Mouse (Mus musculus) embryo, embryonic 10 days (tissue): ENCODE results near the gene Ciart.
A peak's percentile ranks its signal among the peaks of the same experiment; 100 is the strongest.
"Not testable (repeated sequence)": the region's sequence is repeated elsewhere in the genome, so short reads cannot be mapped to it uniquely, and the experiment has no call there.

Source experiments
- DNase-seq: peaks from one replicate; pipeline ENCODE4 v3.0.0-alpha.2; 2015; ENCODE audit warnings: low spot score

The Ciart gene

DNA sequence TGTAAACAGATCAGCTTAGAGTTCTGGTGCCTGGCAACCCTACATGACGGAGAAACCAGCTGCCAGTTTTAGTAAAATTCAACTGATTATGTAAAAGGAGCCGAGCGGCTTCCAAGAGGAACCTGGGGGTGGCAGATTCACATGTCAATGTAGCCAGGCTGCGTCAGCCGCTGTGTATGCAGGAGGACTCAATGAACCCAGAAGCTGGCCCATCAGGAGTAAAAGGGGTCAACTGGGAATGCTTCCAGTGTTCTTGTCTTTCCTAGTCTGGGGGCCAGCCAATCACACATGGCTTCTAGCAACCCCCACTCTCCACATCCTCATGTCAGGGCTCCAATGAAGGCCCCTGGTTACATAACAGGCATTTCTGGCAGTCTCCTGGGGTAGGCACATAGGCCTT lies 17.0 kb downstream of the Ciart start:
- no peak for DNase-seq

DNA sequence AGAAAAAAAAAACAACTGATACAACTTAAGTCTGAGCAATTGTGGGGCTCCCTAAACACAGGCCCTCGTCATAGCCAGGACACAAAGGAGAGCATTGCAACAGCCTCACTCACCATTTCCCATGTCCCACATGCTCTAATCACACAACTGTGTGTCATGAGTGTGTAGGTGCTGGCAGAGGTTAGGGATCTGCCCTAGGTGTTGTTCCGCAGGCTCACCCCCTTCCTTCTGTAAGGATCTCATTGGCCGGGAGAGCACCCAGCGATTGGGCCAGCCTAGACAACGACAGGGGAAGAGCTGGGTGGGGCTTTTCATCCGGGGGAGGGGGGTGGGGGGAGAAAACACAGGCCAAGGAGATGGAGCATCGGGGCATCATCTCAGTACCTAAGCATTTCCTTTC lies 18.5 kb downstream of the Ciart start:
- no peak for DNase-seq

DNA sequence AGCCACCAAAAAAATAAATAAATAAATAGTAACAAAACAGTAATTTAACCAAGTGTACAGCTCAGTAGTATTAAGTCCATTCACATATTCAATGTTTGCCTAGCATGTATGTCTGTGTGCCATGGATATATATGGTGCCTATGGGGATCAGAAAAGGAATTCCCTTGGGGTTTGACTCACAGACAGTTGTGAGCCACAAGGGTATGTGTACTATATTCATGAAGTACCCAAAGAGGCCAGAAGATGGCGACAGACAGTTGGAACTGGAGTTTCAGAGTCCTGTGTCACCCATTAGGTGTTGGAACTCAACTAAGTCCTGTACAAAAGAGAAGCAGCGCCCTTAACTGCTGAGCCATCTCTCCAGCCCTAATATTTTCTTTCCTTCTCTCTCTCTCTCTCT lies 20.3 kb downstream of the Ciart start:
- peak; percentile 84 for DNase-seq

DNA sequence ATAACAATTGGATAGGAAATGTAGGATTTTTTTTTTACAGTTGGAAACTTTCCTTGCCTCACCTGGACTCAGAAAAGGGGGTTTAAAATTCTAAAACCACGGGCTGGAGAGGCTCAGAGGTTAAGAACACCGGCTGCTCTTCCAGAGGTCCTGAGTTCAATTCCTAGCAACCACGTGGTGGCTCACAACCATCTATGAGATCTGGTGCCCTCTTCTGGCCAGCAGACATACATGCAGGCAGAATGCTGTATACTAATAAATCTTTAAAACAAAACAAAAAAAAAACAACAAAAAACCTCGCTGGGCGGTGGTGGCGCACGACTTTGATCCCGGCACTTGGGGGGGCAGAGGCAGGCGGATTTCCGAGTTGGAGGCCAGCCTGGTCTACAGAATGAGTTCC lies 20.8 kb downstream of the Ciart start:
- peak; percentile 16 for DNase-seq

DNA sequence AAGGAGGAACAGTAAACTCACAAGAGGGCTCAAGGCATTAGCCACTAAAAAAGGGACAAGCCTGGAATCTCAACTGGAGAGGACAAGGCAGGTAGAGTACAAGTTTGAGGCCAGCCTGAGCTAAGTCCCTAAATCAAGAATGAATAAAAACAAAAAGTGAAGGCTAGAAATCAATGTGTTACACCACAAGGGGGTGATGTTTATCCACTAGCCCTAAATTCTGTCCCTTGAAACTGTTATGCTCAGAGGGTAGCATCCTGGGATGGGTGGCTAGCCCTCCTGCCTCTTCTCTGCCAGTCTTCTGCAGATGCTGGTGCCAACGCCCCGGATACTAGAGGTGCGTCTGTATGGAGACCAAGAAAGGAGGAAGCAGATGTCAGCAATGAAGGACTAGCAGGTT lies 21.7 kb downstream of the Ciart start:
- DNase-seq, result peak; percentile 20

DNA sequence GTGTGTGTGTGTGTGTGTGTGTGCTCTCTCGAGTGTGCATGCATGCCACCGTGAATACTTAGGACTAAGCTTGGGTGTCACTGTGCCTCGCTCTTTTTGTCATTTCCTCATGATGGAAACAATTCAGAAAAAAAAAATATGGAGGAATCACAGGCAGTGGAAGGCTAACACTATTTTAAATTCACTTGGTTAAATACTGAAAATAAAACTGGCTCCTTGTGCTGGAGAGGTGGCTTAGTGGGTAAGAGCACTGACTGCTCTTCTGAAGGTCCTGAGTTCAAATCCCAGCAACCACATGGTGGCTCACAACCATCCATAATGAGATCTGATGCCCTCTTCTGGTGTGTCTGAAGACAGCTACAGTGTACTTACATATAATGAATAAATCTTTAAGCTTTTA lies 23.8 kb downstream of the Ciart start:
- DNase-seq, result not testable (repeated sequence)

DNA sequence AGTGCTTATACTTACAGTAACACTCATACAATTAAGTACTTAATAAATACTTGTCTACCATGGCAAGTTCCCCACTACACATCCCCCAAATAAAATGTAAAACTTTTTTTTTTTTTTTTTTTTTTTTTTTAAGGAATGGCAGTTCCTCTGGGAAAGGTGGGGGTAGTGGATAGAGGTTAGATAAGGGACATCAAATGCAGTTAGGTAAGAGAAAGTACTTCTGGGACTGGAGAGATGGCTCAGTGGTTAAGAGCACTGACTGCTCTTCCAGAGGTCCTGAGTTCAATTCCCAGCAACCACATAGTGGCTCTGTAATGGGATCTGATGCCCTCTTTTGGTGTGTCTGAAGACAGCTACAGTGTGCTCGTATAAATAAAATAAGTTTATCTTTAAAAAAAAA lies 25.0 kb downstream of the Ciart start:
- not testable (repeated sequence) for DNase-seq

DNA sequence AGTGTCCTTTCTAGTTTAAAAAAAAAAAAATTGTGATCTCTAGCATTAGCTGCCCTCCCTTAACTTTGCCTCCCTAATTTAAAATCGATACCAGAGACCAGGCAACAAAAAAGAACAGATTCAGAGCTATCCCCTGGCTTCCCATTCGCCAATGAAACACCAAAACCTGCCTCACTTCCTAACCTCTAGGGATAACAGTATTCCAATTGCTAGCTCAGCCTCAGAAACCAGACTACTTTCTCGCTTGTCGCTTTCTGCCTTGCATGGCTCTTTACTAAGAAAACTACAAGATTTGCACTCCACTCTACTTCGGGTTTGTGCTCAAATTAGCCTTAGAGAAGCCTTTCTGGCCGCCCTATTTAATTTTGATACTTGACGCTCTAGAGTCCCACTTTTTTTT lies 25.9 kb downstream of the Ciart start:
- DNase-seq, result peak; percentile 30

DNA sequence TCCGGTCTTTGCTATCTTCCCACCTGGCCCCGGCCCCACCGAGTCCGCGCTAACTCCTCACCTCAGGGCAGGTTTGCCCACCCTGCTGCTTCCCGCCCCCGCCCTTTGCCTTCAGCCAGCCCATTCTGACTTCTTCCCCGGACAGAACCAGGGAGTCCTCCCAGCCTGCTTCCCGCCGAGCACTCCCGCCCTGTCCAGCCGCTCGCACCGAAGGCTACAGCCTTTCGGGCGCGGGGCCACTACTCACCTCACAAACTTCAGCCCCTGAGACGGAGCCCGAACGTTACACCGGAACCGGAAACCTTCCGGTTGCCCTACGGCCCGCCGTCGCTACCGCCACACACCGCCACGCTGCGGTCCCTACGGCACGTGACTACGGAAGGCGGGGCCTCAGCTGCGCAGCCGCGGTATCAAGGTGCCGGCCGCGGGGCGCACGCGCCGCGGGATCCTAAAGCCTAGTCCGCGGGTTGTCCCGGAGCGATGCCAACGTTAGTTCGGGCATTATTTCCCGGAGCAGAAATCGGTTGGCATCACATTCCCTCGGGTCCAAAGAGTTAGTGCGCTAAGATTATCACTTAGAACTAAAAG lies 26.5 kb downstream of the Ciart start, which contains the start of gene Prpf3:
Gene Prpf3, minus strand, starts transcription at position 384 of the 588 bp plus-strand sequence.
- peak; percentile 98 for DNase-seq

DNA sequence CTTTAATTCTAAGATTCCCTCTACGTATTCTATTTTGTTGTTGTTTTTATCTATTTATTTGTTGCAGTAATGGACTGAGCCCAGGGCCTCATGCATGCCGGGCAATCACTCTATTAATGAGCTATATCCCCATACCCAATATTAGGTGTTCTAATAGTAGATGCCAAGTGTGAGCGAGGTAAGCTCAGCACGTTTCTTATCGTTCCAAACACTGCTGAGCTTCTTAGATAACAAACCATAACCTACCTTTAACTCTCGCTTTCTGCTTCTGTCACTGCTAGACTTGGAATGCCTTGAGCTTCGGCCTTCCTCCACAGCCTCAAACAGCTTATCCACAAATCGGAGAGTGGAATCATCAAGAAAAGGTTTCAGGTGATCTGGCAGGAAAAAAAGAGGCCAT lies 30.7 kb downstream of the Ciart start:
- no peak for DNase-seq

DNA sequence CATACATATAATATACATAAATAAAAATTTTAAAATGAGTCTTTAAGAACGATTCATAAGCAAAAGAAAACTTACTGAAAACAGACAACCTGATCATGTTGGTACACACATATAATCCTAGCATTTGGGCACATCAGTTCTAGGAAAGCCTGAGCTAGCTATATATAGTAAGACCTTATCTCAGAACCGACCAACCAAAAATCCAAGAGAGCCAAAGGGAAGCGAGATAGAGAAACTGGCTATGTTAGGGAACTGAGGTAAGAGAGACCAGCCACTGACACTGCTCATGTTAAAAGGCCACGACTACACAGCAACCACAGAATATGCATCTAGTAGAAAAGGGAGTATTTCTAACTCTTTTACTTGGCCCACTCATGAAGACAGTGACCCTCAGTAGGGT lies 31.4 kb downstream of the Ciart start:
- no peak for DNase-seq

DNA sequence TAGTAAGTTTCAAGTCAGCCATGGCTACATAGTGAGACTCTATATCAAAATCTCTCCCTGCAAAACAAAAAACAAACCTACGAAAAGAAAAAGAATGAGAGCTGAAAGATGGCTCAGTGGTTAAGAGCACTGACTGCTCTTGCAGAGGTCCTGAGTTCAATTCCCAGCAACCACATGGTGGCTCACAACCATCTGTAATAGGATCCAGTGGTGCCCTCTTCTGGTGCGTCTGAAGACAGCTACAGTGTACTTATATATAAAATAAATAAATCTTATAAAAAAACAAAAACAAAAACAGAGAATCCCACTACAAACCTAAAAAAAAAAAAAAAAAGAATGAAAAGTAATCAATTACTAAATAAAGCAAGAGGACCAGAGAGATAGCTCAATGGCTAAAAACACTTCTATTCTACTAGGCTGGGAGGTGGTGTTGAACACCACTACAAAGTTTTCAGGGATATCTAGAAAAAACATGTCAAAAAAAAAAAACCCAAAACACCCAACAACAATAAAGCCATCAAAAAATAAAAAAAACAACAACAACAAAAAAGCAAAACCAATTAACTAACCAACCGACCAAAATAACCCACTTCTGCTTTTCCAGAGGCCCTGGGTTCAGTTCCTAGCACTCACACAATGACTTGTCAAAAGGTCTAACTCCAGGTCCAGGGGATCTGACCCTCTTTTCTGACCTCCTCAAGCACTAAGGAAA lies 39.4 kb downstream of the Ciart start:
- DNase-seq, result peak; percentile 12

DNA sequence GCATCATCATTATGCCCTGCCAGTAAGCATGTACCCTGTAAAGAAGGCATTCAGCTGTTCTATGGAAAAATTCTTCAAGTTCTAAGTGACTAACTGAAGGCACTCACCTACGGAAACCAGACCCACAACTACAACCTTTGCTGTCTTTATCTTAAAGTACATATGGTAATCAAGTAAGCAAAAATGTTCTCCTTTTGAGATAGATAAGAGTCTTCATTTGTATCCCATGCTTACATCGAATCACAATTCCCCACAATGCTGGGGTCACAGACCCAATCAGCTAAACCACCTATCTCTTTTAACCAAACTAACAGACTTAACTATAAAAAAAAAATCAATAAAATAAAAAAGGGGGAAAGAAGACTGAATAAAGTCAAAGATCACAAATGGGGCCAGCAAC lies 42.8 kb downstream of the Ciart start:
- no peak for DNase-seq

DNA sequence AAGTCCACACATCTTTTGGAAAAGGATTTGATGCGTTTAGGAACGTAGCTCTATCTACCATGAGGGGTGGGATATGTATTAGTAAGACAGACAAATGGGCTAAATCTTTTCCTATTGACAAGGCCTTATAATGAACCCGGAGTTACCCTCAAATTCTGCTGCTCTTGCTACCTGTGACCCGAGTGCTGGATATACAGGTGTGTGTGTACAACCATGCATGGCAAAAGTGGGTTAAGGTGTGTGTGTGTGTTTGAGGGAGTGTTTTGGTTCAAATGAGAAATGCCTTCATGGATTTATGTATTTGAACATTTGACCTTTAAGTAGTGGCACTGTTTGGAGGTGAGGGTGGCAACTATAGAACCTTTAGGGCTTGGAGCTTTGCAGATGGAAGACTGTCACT lies 53.0 kb downstream of the Ciart start:
- no peak for DNase-seq
